Mouse (Mus musculus) small intestine, adult 2 months (tissue): ENCODE data around the gene Ltb.
A peak's percentile ranks its signal among the peaks of the same experiment; 100 is the strongest.

Source experiments
- CTCF ChIP-seq: fragments of 200-500 bp; IDR thresholded peaks from 2 replicates; pipeline ENCODE4 v1.5.1; 2012; ENCODE audit warnings: low read depth, mild to moderate bottlenecking, control low read depth, inconsistent platforms, low read length, moderate library complexity, mixed read lengths; ENCODE audit not compliant: insufficient replicate concordance, insufficient read length; ENCODE audit errors: extremely low read depth
- POLR2A ChIP-seq: fragments of 200-500 bp; IDR thresholded peaks from 2 replicates; pipeline ENCODE4 v1.6.1; 2012; ENCODE audit warnings: low read depth, mild to moderate bottlenecking, control low read depth, inconsistent platforms, low read length, moderate library complexity

GRCm38 (mm10) chr17:35232043-35232442 is 37.8 kb downstream of the Ltb start:
- TF ChIP-seq CTCF: peak; percentile 91
- TF ChIP-seq POLR2A: no peak
